Mouse (Mus musculus): ENCODE measurements around the gene Setd3.
"Not testable (repeated sequence)": the region's sequence is repeated elsewhere in the genome, so short reads cannot be mapped to it uniquely, and the experiment has no call there.

Setd3 gene

GRCm38 (mm10) chr12:108143624-108144498, 35.3 kb downstream of the Setd3 start:
- no peak for ATAC-seq (ENCODE audit: low TSS enrichment)

GRCm38 (mm10) chr12:108135610-108136208, 43.4 kb downstream of the Setd3 start:
- ATAC-seq (ENCODE audit: low TSS enrichment), result no peak

GRCm38 (mm10) chr12:108133181-108133580, 45.9 kb downstream of the Setd3 start:
- no peak for ATAC-seq (ENCODE audit: low TSS enrichment)

- ATAC-seq (ENCODE audit: low TSS enrichment), result 0 out of 2 replicates have a peak, but pooled peaks have one; percentile 32
Measured at GRCm38 (mm10) chr12:108132450-108133070, 46.6 kb downstream of the Setd3 start.

- ATAC-seq (ENCODE audit: low TSS enrichment), result peak; percentile 92
Measured at GRCm38 (mm10) chr12:108121288-108121687, 57.8 kb downstream of the Setd3 start.

- no peak for ATAC-seq (ENCODE audit: low TSS enrichment)
Measured at GRCm38 (mm10) chr12:108120434-108120833, 58.7 kb downstream of the Setd3 start.

- ATAC-seq (ENCODE audit: low TSS enrichment), result no peak
Measured at GRCm38 (mm10) chr12:108119930-108120329, 59.2 kb downstream of the Setd3 start.

GRCm38 (mm10) chr12:108118902-108119531, 60.1 kb downstream of the Setd3 start:
- no peak for ATAC-seq (ENCODE audit: low TSS enrichment)

- ATAC-seq (ENCODE audit: low TSS enrichment), result no peak
Measured at GRCm38 (mm10) chr12:108118503-108118901, 60.6 kb downstream of the Setd3 start.

GRCm38 (mm10) chr12:108111191-108111590, 67.9 kb downstream of the Setd3 start:
- no peak for ATAC-seq (ENCODE audit: low TSS enrichment)

- ATAC-seq (ENCODE audit: low TSS enrichment), result no peak
Measured at GRCm38 (mm10) chr12:108110674-108111073, 68.4 kb downstream of the Setd3 start.

- ATAC-seq (ENCODE audit: low TSS enrichment), result peak; percentile 60; the same call in 1 of the 2 replicates
Measured at GRCm38 (mm10) chr12:108109732-108110131, 69.4 kb downstream of the Setd3 start.

- ATAC-seq (ENCODE audit: low TSS enrichment), result not testable (repeated sequence)
Measured at GRCm38 (mm10) chr12:108108591-108108990, 70.5 kb downstream of the Setd3 start.

GRCm38 (mm10) chr12:108103292-108103691, 75.8 kb downstream of the Setd3 start:
- ATAC-seq (ENCODE audit: low TSS enrichment), result no peak

GRCm38 (mm10) chr12:108102119-108102518, 77.0 kb downstream of the Setd3 start:
- ATAC-seq (ENCODE audit: low TSS enrichment), result no peak

- no peak for ATAC-seq (ENCODE audit: low TSS enrichment)
Measured at GRCm38 (mm10) chr12:108100181-108100580, 78.9 kb downstream of the Setd3 start.

- no peak for ATAC-seq (ENCODE audit: low TSS enrichment)
Measured at GRCm38 (mm10) chr12:108098201-108098980, 80.7 kb downstream of the Setd3 start.

GRCm38 (mm10) chr12:108097643-108098042, 81.5 kb downstream of the Setd3 start:
- peak; percentile 70 for ATAC-seq (ENCODE audit: low TSS enrichment)

- ATAC-seq (ENCODE audit: low TSS enrichment), result no peak
Measured at GRCm38 (mm10) chr12:108088253-108088652, 90.9 kb downstream of the Setd3 start.

- 0 out of 2 replicates have a peak, but pooled peaks have one; percentile 47 for ATAC-seq (ENCODE audit: low TSS enrichment)
Measured at GRCm38 (mm10) chr12:108087489-108087888, 91.6 kb downstream of the Setd3 start.

GRCm38 (mm10) chr12:108078122-108078752, 100.9 kb downstream of the Setd3 start:
- peak; percentile 41 for ATAC-seq (ENCODE audit: low TSS enrichment)

Measured in frontal cortex, adult (tissue).